Mouse (Mus musculus): ENCODE data around the gene Fuca1. TPM values are rescaled to one million over a fixed set of nuclear protein-coding genes. Genes with fewer than 3 reads are reported as not detected.

The Fuca1 gene
- polyA plus RNA-seq, 1 experiment = 226 TPM

- TF ChIP-seq POLR2A (IDR thresholded peaks at IDR 0.05; ENCODE audit: low read depth, low read length) (no peak), CTCF (conservative IDR thresholded peaks at IDR 0.05; ENCODE audit: insufficient read depth, insufficient read length, low read depth, low read length) (no peak)
- Histone ChIP-seq H3K4me1 (ENCODE audit: control insufficient read depth, insufficient read depth, low read length) (peaks cover 2% of the 10 kb centered on the region), H3K36me3 (ENCODE audit: control insufficient read depth, insufficient read depth, low read length) (no peaks in the 10 kb centered on the region), H3K27ac (ENCODE audit: insufficient read depth, low read depth, low read length) (no peak overlapping the region), H3K4me3 (ENCODE audit: insufficient read depth, low read depth, low read length) (no peak overlapping the region), H3K27me3 (replicated peaks; ENCODE audit: control insufficient read depth, insufficient read depth, low read length) (no peaks in the 10 kb centered on the region)
- no peak for DNase-seq
- WGBS = 79% methylated on average over 7 of the region's 7 CpGs
Observed at GRCm38 (mm10) chr4:135889146-135889883, 31.2 kb upstream of the Fuca1 start.

- DNase-seq = peak; percentile 84
- 5% methylated on average over 4 of the region's 4 CpGs for WGBS
- TF ChIP-seq POLR2A (IDR thresholded peaks at IDR 0.05; ENCODE audit: low read depth, low read length) (no peak), CTCF (conservative IDR thresholded peaks at IDR 0.05; ENCODE audit: insufficient read depth, insufficient read length, low read depth, low read length) (peak; percentile 98)
- Histone ChIP-seq H3K27me3 (replicated peaks; ENCODE audit: control insufficient read depth, insufficient read depth, low read length) (no peaks in the 10 kb centered on the region), H3K36me3 (ENCODE audit: control insufficient read depth, insufficient read depth, low read length) (no peaks in the 10 kb centered on the region), H3K4me3 (ENCODE audit: insufficient read depth, low read depth, low read length) (no peak overlapping the region), H3K27ac (ENCODE audit: insufficient read depth, low read depth, low read length) (no peak overlapping the region), H3K4me1 (ENCODE audit: control insufficient read depth, insufficient read depth, low read length) (no peaks in the 10 kb centered on the region)
Observed at GRCm38 (mm10) chr4:135889884-135890283, 30.7 kb upstream of the Fuca1 start.

GRCm38 (mm10) chr4:135891539-135891938 is 29.0 kb upstream of the Fuca1 start:
- no peak overlapping the region for H3K27ac ChIP-seq (ENCODE audit: insufficient read depth, low read depth, low read length)
- no peaks in the 10 kb centered on the region for H3K36me3 ChIP-seq (ENCODE audit: control insufficient read depth, insufficient read depth, low read length)
- H3K4me3 ChIP-seq (ENCODE audit: insufficient read depth, low read depth, low read length) = no peak overlapping the region
- no peak for DNase-seq
- no peaks in the 10 kb centered on the region for H3K27me3 ChIP-seq (replicated peaks; ENCODE audit: control insufficient read depth, insufficient read depth, low read length)
- WGBS = 92% methylated on average over 2 of the region's 2 CpGs
- H3K4me1 ChIP-seq (ENCODE audit: control insufficient read depth, insufficient read depth, low read length) = no peaks in the 10 kb centered on the region
- no peak for TF ChIP-seq CTCF (conservative IDR thresholded peaks at IDR 0.05; ENCODE audit: insufficient read depth, insufficient read length, low read depth, low read length)
- TF ChIP-seq POLR2A (IDR thresholded peaks at IDR 0.05; ENCODE audit: low read depth, low read length) = no peak

GRCm38 (mm10) chr4:135892884-135893283 is 27.7 kb upstream of the Fuca1 start:
- no peak for TF ChIP-seq CTCF (conservative IDR thresholded peaks at IDR 0.05; ENCODE audit: insufficient read depth, insufficient read length, low read depth, low read length)
- no peak for TF ChIP-seq POLR2A (IDR thresholded peaks at IDR 0.05; ENCODE audit: low read depth, low read length)
- DNase-seq = no peak
- H3K27me3 ChIP-seq (replicated peaks; ENCODE audit: control insufficient read depth, insufficient read depth, low read length) = no peaks in the 10 kb centered on the region
- no peaks in the 10 kb centered on the region for H3K36me3 ChIP-seq (ENCODE audit: control insufficient read depth, insufficient read depth, low read length)
- 75% methylated on average over 4 of the region's 4 CpGs for WGBS
- no peak overlapping the region for H3K27ac ChIP-seq (ENCODE audit: insufficient read depth, low read depth, low read length)
- H3K4me3 ChIP-seq (ENCODE audit: insufficient read depth, low read depth, low read length) = no peak overlapping the region
- no peaks in the 10 kb centered on the region for H3K4me1 ChIP-seq (ENCODE audit: control insufficient read depth, insufficient read depth, low read length)

GRCm38 (mm10) chr4:135895071-135895571 is 25.4 kb upstream of the Fuca1 start, which contains the start of gene Cnr2:
Gene Cnr2, plus strand, starts transcription at chr4:135895394.
- no peak within 1 kb of the TSS for H3K4me3 ChIP-seq (ENCODE audit: insufficient read depth, low read depth, low read length)
- no peak within 1 kb of the TSS for H3K27ac ChIP-seq (ENCODE audit: insufficient read depth, low read depth, low read length)
- no peaks in the 10 kb centered on the region for H3K27me3 ChIP-seq (replicated peaks; ENCODE audit: control insufficient read depth, insufficient read depth, low read length)
- DNase-seq = no peak
- TF ChIP-seq POLR2A (IDR thresholded peaks at IDR 0.05; ENCODE audit: low read depth, low read length) (no peak), CTCF (conservative IDR thresholded peaks at IDR 0.05; ENCODE audit: insufficient read depth, insufficient read length, low read depth, low read length) (no peak)
- no peaks in the 10 kb centered on the region for H3K36me3 ChIP-seq (ENCODE audit: control insufficient read depth, insufficient read depth, low read length)
- no peaks in the 10 kb centered on the region for H3K4me1 ChIP-seq (ENCODE audit: control insufficient read depth, insufficient read depth, low read length)
- WGBS = 70% methylated on average over 8 of the region's 8 CpGs

- TF ChIP-seq POLR2A (IDR thresholded peaks at IDR 0.05; ENCODE audit: low read depth, low read length) (no peak), CTCF (conservative IDR thresholded peaks at IDR 0.05; ENCODE audit: insufficient read depth, insufficient read length, low read depth, low read length) (no peak)
- DNase-seq = no peak
- Histone ChIP-seq H3K36me3 (ENCODE audit: control insufficient read depth, insufficient read depth, low read length) (no peaks in the 10 kb centered on the region), H3K4me3 (ENCODE audit: insufficient read depth, low read depth, low read length) (no peak overlapping the region), H3K27me3 (replicated peaks; ENCODE audit: control insufficient read depth, insufficient read depth, low read length) (no peaks in the 10 kb centered on the region), H3K4me1 (ENCODE audit: control insufficient read depth, insufficient read depth, low read length) (no peaks in the 10 kb centered on the region), H3K27ac (ENCODE audit: insufficient read depth, low read depth, low read length) (no peak overlapping the region)
- 81% methylated on average over 6 of the region's 6 CpGs for WGBS
Observed at GRCm38 (mm10) chr4:135896157-135896556, 24.4 kb upstream of the Fuca1 start.

GRCm38 (mm10) chr4:135898380-135899049 is 22.0 kb upstream of the Fuca1 start:
- Histone ChIP-seq H3K27me3 (replicated peaks; ENCODE audit: control insufficient read depth, insufficient read depth, low read length) (no peaks in the 10 kb centered on the region), H3K4me1 (ENCODE audit: control insufficient read depth, insufficient read depth, low read length) (no peaks in the 10 kb centered on the region), H3K4me3 (ENCODE audit: insufficient read depth, low read depth, low read length) (no peak overlapping the region), H3K27ac (ENCODE audit: insufficient read depth, low read depth, low read length) (no peak overlapping the region), H3K36me3 (ENCODE audit: control insufficient read depth, insufficient read depth, low read length) (no peaks in the 10 kb centered on the region)
- WGBS = 69% methylated on average over 9 of the region's 9 CpGs
- no peak for TF ChIP-seq POLR2A (IDR thresholded peaks at IDR 0.05; ENCODE audit: low read depth, low read length)
- TF ChIP-seq CTCF (conservative IDR thresholded peaks at IDR 0.05; ENCODE audit: insufficient read depth, insufficient read length, low read depth, low read length) = no peak
- DNase-seq = peak; percentile 43
